Mouse (Mus musculus) brain, embryonic 14.5 days (tissue): ENCODE results near the gene Sigirr.

Experiments used
- CTCF ChIP-seq: fragments of 200-500 bp; IDR thresholded peaks from 2 replicates; pipeline ENCODE4 v1.5.1; 2012; ENCODE audit warnings: inconsistent platforms, mild to moderate bottlenecking, moderate library complexity, borderline replicate concordance; ENCODE audit not compliant: insufficient read depth, insufficient read length; ENCODE audit errors: extremely low read depth
- POLR2A ChIP-seq: fragments of 200-500 bp; IDR thresholded peaks from 2 replicates; pipeline ENCODE4 v1.6.1; 2012; ENCODE audit warnings: mild to moderate bottlenecking, inconsistent platforms, borderline replicate concordance; ENCODE audit not compliant: poor library complexity, insufficient read depth, insufficient read length, severe bottlenecking; ENCODE audit errors: extremely low read depth

DNA sequence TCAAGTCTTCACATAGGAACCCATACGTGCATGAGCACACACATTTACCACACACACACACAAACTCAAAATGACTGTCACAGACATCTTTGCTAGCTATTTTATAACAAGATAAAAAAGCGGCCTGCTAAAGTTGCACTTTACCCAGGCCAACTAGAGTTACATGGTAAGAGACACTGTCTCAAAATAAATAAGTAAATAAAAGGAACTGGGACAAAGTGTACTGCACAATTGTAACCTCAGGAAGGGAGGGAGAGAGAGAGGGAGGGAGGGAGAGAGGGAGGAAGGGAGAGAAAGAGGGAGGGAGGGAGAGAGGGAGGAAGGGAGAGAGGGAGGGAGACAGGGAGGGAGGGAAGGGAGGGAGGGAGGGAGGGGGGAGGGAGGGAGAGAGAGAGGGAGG, 48.0 kb downstream of the Sigirr start:
- TF ChIP-seq CTCF (no peak), POLR2A (no peak)
